Mouse (Mus musculus) hindbrain, embryonic 12.5 days (tissue): ENCODE results near the gene Ubald2. TPM values are rescaled to one million over a fixed set of nuclear protein-coding genes. Genes with fewer than 3 reads are reported as not detected.

Source experiments
- ATAC-seq: fragments of 200-750 bp; cut with Nextera tagmentation; 2 replicates; pipeline ENCODE4 v1.8.0; 2017; ENCODE audit warnings: moderate TSS enrichment; ENCODE audit not compliant: low FRiP score
- H3K27ac ChIP-seq: fragments of 300-500 bp; sonication (generic); 2 replicates; pipeline ENCODE4 v1.5.1; 2016; ENCODE audit warnings: mild to moderate bottlenecking
- H3K27me3 ChIP-seq: fragments of 300-500 bp; sonication (generic); 2 replicates; pipeline ENCODE4 v1.6.1; 2016; ENCODE audit warnings: mild to moderate bottlenecking
- H3K36me3 ChIP-seq: fragments of 300-500 bp; sonication (generic); 2 replicates; pipeline ENCODE4 v1.6.1; 2016; ENCODE audit warnings: mild to moderate bottlenecking
- H3K4me1 ChIP-seq: fragments of 300-500 bp; sonication (generic); 2 replicates; pipeline ENCODE4 v1.6.1; 2016
- H3K4me2 ChIP-seq: fragments of 300-500 bp; sonication (generic); replicated peaks from 2 replicates; pipeline ENCODE4 v1.6.1; 2016; ENCODE audit warnings: mild to moderate bottlenecking
- H3K4me3 ChIP-seq: fragments of 300-500 bp; sonication (generic); 2 replicates; pipeline ENCODE4 v1.5.1; 2016; ENCODE audit warnings: mild to moderate bottlenecking
- H3K9ac ChIP-seq: fragments of 300-500 bp; sonication (generic); 2 replicates; pipeline ENCODE4 v1.6.1; 2016; ENCODE audit warnings: mild to moderate bottlenecking, moderate library complexity
- H3K9me3 ChIP-seq: fragments of 300-500 bp; sonication (generic); replicated peaks from 2 replicates; pipeline ENCODE4 v1.6.1; 2016; ENCODE audit warnings: mild to moderate bottlenecking
- WGBS: fragments of 180-500 bp; shearing (Covaris S2); methylation state at CpG from one replicate; pipeline ENCODE4 v1.1.7; 2016; 5-methylcytosine and 5-hydroxymethylcytosine counted together
- polyA plus RNA-seq: library from polyadenylated mRNA; unstranded; fragments of >200 nt; fragmentation: Nextera tagmentation; extraction: Ambion mirVana; gene quantifications from 2 replicates; pipeline ENCODE4 v1.2.1, GENCODE M21; 2016

The Ubald2 gene
- polyA plus RNA-seq, 1 experiment from 2014 or later: 50.6 TPM

- Histone ChIP-seq H3K4me1 (0 out of 2 replicates have a peak, but pooled peaks cover 2% of the 10 kb centered on the region), H3K9ac (no peak overlapping the region), H3K9me3 (no peaks in the 10 kb centered on the region), H3K36me3 (no peaks in the 10 kb centered on the region), H3K27me3 (no peaks in the 10 kb centered on the region), H3K4me3 (no peak overlapping the region), H3K4me2 (no peak overlapping the region), H3K27ac (no peak overlapping the region)
- WGBS: 83% methylated on average over 9 of the region's 9 CpGs
- ATAC-seq: no peak
These were observed 3.9 kb upstream of the Ubald2 start for GRCm38 (mm10) chr11:116429862-116430613.

- Histone ChIP-seq H3K9me3 (no peaks in the 10 kb centered on the region), H3K27ac (no peak overlapping the region), H3K27me3 (no peaks in the 10 kb centered on the region), H3K4me2 (no peak overlapping the region), H3K4me1 (peaks cover 10% of the 10 kb centered on the region), H3K4me3 (no peak overlapping the region), H3K36me3 (peaks cover 2% of the 10 kb centered on the region), H3K9ac (no peak overlapping the region)
- WGBS: 43% methylated on average over 22 of the region's 22 CpGs
- no peak for ATAC-seq
These were observed 3.0 kb upstream of the Ubald2 start for GRCm38 (mm10) chr11:116430723-116431427.

GRCm38 (mm10) chr11:116431428-116432077, 2.3 kb upstream of the Ubald2 start:
- Histone ChIP-seq H3K4me2 (no peak overlapping the region), H3K9me3 (no peaks in the 10 kb centered on the region), H3K4me1 (peaks cover 17% of the 10 kb centered on the region), H3K27me3 (no peaks in the 10 kb centered on the region), H3K9ac (no peak overlapping the region), H3K27ac (no peak overlapping the region), H3K4me3 (no peak overlapping the region), H3K36me3 (peaks cover 9% of the 10 kb centered on the region)
- no peak for ATAC-seq
- 51% methylated on average over 11 of the region's 11 CpGs for WGBS

GRCm38 (mm10) chr11:116432127-116432526, 1.8 kb upstream of the Ubald2 start:
- no peaks in the 10 kb centered on the region for H3K27me3 ChIP-seq
- H3K4me3 ChIP-seq: no peak overlapping the region
- peaks cover 14% of the 10 kb centered on the region for H3K36me3 ChIP-seq
- H3K9ac ChIP-seq: no peak overlapping the region
- H3K4me2 ChIP-seq: no peak overlapping the region
- H3K9me3 ChIP-seq: no peaks in the 10 kb centered on the region
- no peak overlapping the region for H3K27ac ChIP-seq
- 52% methylated on average over 6 of the region's 6 CpGs for WGBS
- ATAC-seq: no peak
- peaks cover 23% of the 10 kb centered on the region for H3K4me1 ChIP-seq

- Histone ChIP-seq H3K27ac (no peak overlapping the region), H3K4me2 (0 out of 2 replicates have a peak overlapping the region, but pooled peaks have one; percentile 5), H3K9ac (no peak overlapping the region), H3K27me3 (no peaks in the 10 kb centered on the region), H3K9me3 (no peaks in the 10 kb centered on the region), H3K36me3 (peaks cover 21% of the 10 kb centered on the region), H3K4me1 (peaks cover 29% of the 10 kb centered on the region), H3K4me3 (no peak overlapping the region)
- no peak for ATAC-seq
- 65% methylated on average over 8 of the region's 8 CpGs for WGBS
These were observed 1.1 kb upstream of the Ubald2 start for GRCm38 (mm10) chr11:116432593-116433355.

GRCm38 (mm10) chr11:116434287-116434966, 533 bp downstream of the Ubald2 start:
- ATAC-seq: peak; percentile 12
- Histone ChIP-seq H3K9me3 (no peaks in the 10 kb centered on the region), H3K27ac (peak overlapping the region; percentile 97), H3K36me3 (peaks cover 28% of the 10 kb centered on the region), H3K4me3 (peak overlapping the region; percentile 91), H3K27me3 (no peaks in the 10 kb centered on the region), H3K4me2 (peak overlapping the region; percentile 84), H3K9ac (peak overlapping the region; percentile 96), H3K4me1 (peaks cover 30% of the 10 kb centered on the region)
- WGBS: under 1% methylated on average over 61 of the region's 67 CpGs

GRCm38 (mm10) chr11:116434967-116435752, 1.3 kb downstream of the Ubald2 start:
- no peaks in the 10 kb centered on the region for H3K27me3 ChIP-seq
- peak overlapping the region; percentile 91 for H3K4me3 ChIP-seq
- H3K27ac ChIP-seq: peak overlapping the region; percentile 97
- peak overlapping the region; percentile 96 for H3K9ac ChIP-seq
- no peak for ATAC-seq
- H3K36me3 ChIP-seq: peaks cover 32% of the 10 kb centered on the region
- peak overlapping the region; percentile 84 for H3K4me2 ChIP-seq
- 52% methylated on average over 12 of the region's 12 CpGs for WGBS
- H3K9me3 ChIP-seq: no peaks in the 10 kb centered on the region
- H3K4me1 ChIP-seq: peaks cover 32% of the 10 kb centered on the region

GRCm38 (mm10) chr11:116435992-116436724, 2.3 kb downstream of the Ubald2 start:
- H3K4me2 ChIP-seq: peak overlapping the region; percentile 84
- H3K4me1 ChIP-seq: peaks cover 32% of the 10 kb centered on the region
- peaks cover 32% of the 10 kb centered on the region for H3K36me3 ChIP-seq
- ATAC-seq: no peak
- 76% methylated on average over 5 of the region's 5 CpGs for WGBS
- no peaks in the 10 kb centered on the region for H3K9me3 ChIP-seq
- peak overlapping the region; percentile 59 for H3K9ac ChIP-seq
- peak overlapping the region; percentile 91 for H3K4me3 ChIP-seq
- no peaks in the 10 kb centered on the region for H3K27me3 ChIP-seq
- H3K27ac ChIP-seq: peak overlapping the region; percentile 48

GRCm38 (mm10) chr11:116436725-116437331, 2.9 kb downstream of the Ubald2 start:
- Histone ChIP-seq H3K4me2 (peak overlapping the region; percentile 84), H3K9ac (peak overlapping the region; percentile 59), H3K27ac (peak overlapping the region; percentile 46), H3K9me3 (no peaks in the 10 kb centered on the region), H3K4me3 (no peak overlapping the region; the same call in 1 of the 2 replicates), H3K36me3 (peaks cover 32% of the 10 kb centered on the region), H3K4me1 (peaks cover 32% of the 10 kb centered on the region), H3K27me3 (no peaks in the 10 kb centered on the region)
- ATAC-seq: no peak
- WGBS: 59% methylated on average over 4 of the region's 4 CpGs

GRCm38 (mm10) chr11:116437541-116437940, 3.6 kb downstream of the Ubald2 start:
- peaks cover 32% of the 10 kb centered on the region for H3K4me1 ChIP-seq
- no peaks in the 10 kb centered on the region for H3K27me3 ChIP-seq
- peak overlapping the region; percentile 46; the same call in 1 of the 2 replicates for H3K27ac ChIP-seq
- H3K4me3 ChIP-seq: no peak overlapping the region
- H3K36me3 ChIP-seq: peaks cover 32% of the 10 kb centered on the region
- no peak overlapping the region for H3K4me2 ChIP-seq
- ATAC-seq: no peak
- 88% methylated on average over 11 of the region's 11 CpGs for WGBS
- no peak overlapping the region for H3K9ac ChIP-seq
- H3K9me3 ChIP-seq: no peaks in the 10 kb centered on the region
